Mouse (Mus musculus): ENCODE measurements around the gene Cdh12. TPM values are rescaled to one million over a fixed set of nuclear protein-coding genes. Genes with fewer than 3 reads are reported as not detected.

The Cdh12 gene
- total RNA-seq, 2 experiments from 2014 or later: 43.4 to 50.5 TPM

- DNase-seq (ENCODE audit: extremely low spot score in 1 of 2, low spot score in 2 of 2): no peak
- intact Hi-C loops (cut with DNase I): no loop called here
These were observed 1081.7 kb downstream of the Cdh12 start for GRCm38 (mm10) chr15:21530804-21531203.

- no peak for DNase-seq (ENCODE audit: extremely low spot score in 1 of 2, low spot score in 2 of 2)
- intact Hi-C loops (cut with DNase I): no loop called here
These were observed 1087.8 kb downstream of the Cdh12 start for GRCm38 (mm10) chr15:21536909-21537308.

GRCm38 (mm10) chr15:21544786-21545185 is 1095.7 kb downstream of the Cdh12 start:
- DNase-seq (ENCODE audit: extremely low spot score in 1 of 2, low spot score in 2 of 2): no peak
- intact Hi-C loops (cut with DNase I): no loop called here

GRCm38 (mm10) chr15:21555981-21556380 is 1106.9 kb downstream of the Cdh12 start:
- intact Hi-C loops (cut with DNase I): no loop called here
- no peak for DNase-seq (ENCODE audit: extremely low spot score in 1 of 2, low spot score in 2 of 2)

GRCm38 (mm10) chr15:21566314-21567051 is 1117.4 kb downstream of the Cdh12 start:
- DNase-seq (ENCODE audit: extremely low spot score in 1 of 2, low spot score in 2 of 2): no peak
- intact Hi-C loops (cut with DNase I): no loop called here

- intact Hi-C loops (cut with DNase I): no loop called here
- DNase-seq (ENCODE audit: extremely low spot score in 1 of 2, low spot score in 2 of 2): no peak
These were observed 1155.4 kb downstream of the Cdh12 start for GRCm38 (mm10) chr15:21604510-21604909.

Small RNAs within 50 kb of the gene (microRNA-seq; reads per million reads assigned to microRNA genes)
- gene Gm27397: not detected

Other genes starting within 250 kb of the Cdh12 start
- gene Acot10, start 217.5 kb downstream of the Cdh12 start, total RNA-seq (2021): not detected

All from left cerebral cortex, postnatal 10 days (tissue).